Mouse (Mus musculus): ENCODE measurements around the gene Tfcp2. TPM values are rescaled to one million over a fixed set of nuclear protein-coding genes. Genes with fewer than 3 reads are reported as not detected.

The Tfcp2 gene
- total RNA-seq (2014; rRNA removed) = 4.0 and 5.9 TPM in 2 replicates
- 3.9 and 5.8 TPM in 2 replicates for polyA plus RNA-seq (2012; rRNA removed)

GRCm38 (mm10) chr15:100551326-100552307 lies at the start of gene Tfcp2:
TSS of gene Tfcp2 (minus strand) at chr15:100552008.
- under 1% methylated on average over 84 of the region's 84 CpGs for WGBS

GRCm38 (mm10) chr15:100600696-100601272 lies 49.0 kb upstream of the Tfcp2 start:
- H3K27me3 ChIP-seq (ENCODE audit: control insufficient read depth, insufficient read depth, low read length) = no peaks in the 10 kb centered on the region
- no peak overlapping the region for H3K4me3 ChIP-seq (ENCODE audit: insufficient read depth, low read depth, low read length)
- H3K79me2 ChIP-seq (ENCODE audit: control insufficient read depth, insufficient read depth, low read length) = no peaks in the 10 kb centered on the region
- H3K4me1 ChIP-seq (ENCODE audit: control insufficient read depth, insufficient read depth, low read length) = peaks cover 6% of the 10 kb centered on the region
- H3K36me3 ChIP-seq (ENCODE audit: control insufficient read depth, insufficient read depth, low read length) = no peaks in the 10 kb centered on the region
- 52% methylated on average over 21 of the region's 21 CpGs for WGBS
- no peak for DNase-seq (ENCODE audit: extremely low read depth, low read depth, low spot score)
- no peak overlapping the region for H3K27ac ChIP-seq (replicated peaks; ENCODE audit: insufficient read depth, low read depth, low read length)
- TF ChIP-seq POLR2A (IDR thresholded peaks at IDR 0.05; ENCODE audit: extremely low read depth, insufficient read depth, low read length) (no peak), CTCF (IDR thresholded peaks at IDR 0.05; ENCODE audit: low read depth, low read length) (no peak)
- H3K9ac ChIP-seq (ENCODE audit: low read depth, low read length) = no peak overlapping the region

More at GRCm38 (mm10) chr15:100551326-100552307, at the start of gene Tfcp2:
- Histone ChIP-seq H3K36me3 (ENCODE audit: control insufficient read depth, insufficient read depth, low read length) (no peaks in the 10 kb centered on the region), H3K9ac (ENCODE audit: low read depth, low read length) (peak within 1 kb of the TSS; percentile 79), H3K27me3 (ENCODE audit: control insufficient read depth, insufficient read depth, low read length) (no peaks in the 10 kb centered on the region), H3K27ac (replicated peaks; ENCODE audit: insufficient read depth, low read depth, low read length) (peak within 1 kb of the TSS; percentile 74), H3K79me2 (ENCODE audit: control insufficient read depth, insufficient read depth, low read length) (no peaks in the 10 kb centered on the region), H3K4me1 (ENCODE audit: control insufficient read depth, insufficient read depth, low read length) (peaks cover 5% of the 10 kb centered on the region), H3K4me3 (ENCODE audit: insufficient read depth, low read depth, low read length) (peak within 1 kb of the TSS; percentile 77)
- DNase-seq (ENCODE audit: extremely low read depth, low read depth, low spot score) = peak; percentile 95
- TF ChIP-seq POLR2A (IDR thresholded peaks at IDR 0.05; ENCODE audit: extremely low read depth, insufficient read depth, low read length) = peak; percentile 86
- TF ChIP-seq CTCF (IDR thresholded peaks at IDR 0.05; ENCODE audit: low read depth, low read length) = no peak

DNA sequence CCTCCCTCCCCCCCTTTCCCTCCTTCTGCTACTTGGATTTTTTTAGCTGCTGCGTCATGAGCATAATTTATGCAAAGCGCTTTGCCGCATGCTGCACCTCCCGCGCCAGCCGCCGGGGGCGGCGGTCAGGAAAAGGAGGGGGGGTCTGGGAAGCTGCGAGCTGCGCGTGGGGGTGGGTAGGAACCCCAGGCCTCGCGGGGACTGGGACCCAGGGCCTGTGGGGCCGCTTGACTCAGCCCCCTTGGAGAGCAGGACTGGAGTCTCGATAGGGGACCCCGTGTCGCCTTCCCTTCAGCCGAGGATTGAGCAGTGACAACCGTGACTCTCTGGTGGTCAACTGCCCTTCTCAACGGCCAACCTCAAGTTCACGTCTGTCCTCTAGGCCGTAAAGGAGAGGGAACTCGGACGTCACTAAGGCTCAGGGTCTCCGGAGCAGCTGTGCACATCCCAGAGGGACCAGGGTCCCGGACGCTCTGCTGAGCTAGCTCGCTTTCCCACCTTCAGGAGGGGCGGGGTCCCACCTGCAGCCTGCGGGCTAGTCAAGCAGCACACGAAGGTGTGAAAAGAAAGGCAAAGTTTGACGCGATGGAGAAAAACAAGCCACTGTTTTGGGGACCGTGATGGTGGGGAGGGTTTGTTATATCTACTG lies 48.4 kb upstream of the Tfcp2 start:
- Histone ChIP-seq H3K4me1 (ENCODE audit: control insufficient read depth, insufficient read depth, low read length) (peaks cover 6% of the 10 kb centered on the region), H3K27ac (replicated peaks; ENCODE audit: insufficient read depth, low read depth, low read length) (no peak overlapping the region), H3K4me3 (ENCODE audit: insufficient read depth, low read depth, low read length) (peak overlapping the region; percentile 87), H3K27me3 (ENCODE audit: control insufficient read depth, insufficient read depth, low read length) (no peaks in the 10 kb centered on the region), H3K36me3 (ENCODE audit: control insufficient read depth, insufficient read depth, low read length) (no peaks in the 10 kb centered on the region), H3K9ac (ENCODE audit: low read depth, low read length) (peak overlapping the region; percentile 94), H3K79me2 (ENCODE audit: control insufficient read depth, insufficient read depth, low read length) (no peaks in the 10 kb centered on the region)
- peak; percentile 67 for TF ChIP-seq CTCF (IDR thresholded peaks at IDR 0.05; ENCODE audit: low read depth, low read length)
- no peak for TF ChIP-seq POLR2A (IDR thresholded peaks at IDR 0.05; ENCODE audit: extremely low read depth, insufficient read depth, low read length)
- 6% methylated on average over 35 of the region's 35 CpGs for WGBS
- DNase-seq (ENCODE audit: extremely low read depth, low read depth, low spot score) = peak; percentile 44

GRCm38 (mm10) chr15:100599276-100600046 lies 47.7 kb upstream of the Tfcp2 start, which contains the start of gene Pou6f1:
TSS of gene Pou6f1 (minus strand) at chr15:100599984.
- Histone ChIP-seq H3K9ac (ENCODE audit: low read depth, low read length) (peak within 1 kb of the TSS; percentile 94), H3K4me1 (ENCODE audit: control insufficient read depth, insufficient read depth, low read length) (peaks cover 6% of the 10 kb centered on the region), H3K79me2 (ENCODE audit: control insufficient read depth, insufficient read depth, low read length) (no peaks in the 10 kb centered on the region), H3K27me3 (ENCODE audit: control insufficient read depth, insufficient read depth, low read length) (no peaks in the 10 kb centered on the region), H3K4me3 (ENCODE audit: insufficient read depth, low read depth, low read length) (peak within 1 kb of the TSS; percentile 87), H3K27ac (replicated peaks; ENCODE audit: insufficient read depth, low read depth, low read length) (peak within 1 kb of the TSS; percentile 25; the same call in 1 of the 2 replicates), H3K36me3 (ENCODE audit: control insufficient read depth, insufficient read depth, low read length) (no peaks in the 10 kb centered on the region)
- 1% methylated on average over 67 of the region's 76 CpGs for WGBS
- TF ChIP-seq CTCF (IDR thresholded peaks at IDR 0.05; ENCODE audit: low read depth, low read length) (no peak), POLR2A (IDR thresholded peaks at IDR 0.05; ENCODE audit: extremely low read depth, insufficient read depth, low read length) (no peak)
- no peak for DNase-seq (ENCODE audit: extremely low read depth, low read depth, low spot score)

- DNase-seq (ENCODE audit: extremely low read depth, low read depth, low spot score) = peak; percentile 34
- Histone ChIP-seq H3K79me2 (ENCODE audit: control insufficient read depth, insufficient read depth, low read length) (no peaks in the 10 kb centered on the region), H3K27me3 (ENCODE audit: control insufficient read depth, insufficient read depth, low read length) (no peaks in the 10 kb centered on the region), H3K9ac (ENCODE audit: low read depth, low read length) (peak overlapping the region; percentile 80), H3K4me3 (ENCODE audit: insufficient read depth, low read depth, low read length) (peak overlapping the region; percentile 87), H3K27ac (replicated peaks; ENCODE audit: insufficient read depth, low read depth, low read length) (no peak overlapping the region; the same call in 1 of the 2 replicates), H3K4me1 (ENCODE audit: control insufficient read depth, insufficient read depth, low read length) (peaks cover 4% of the 10 kb centered on the region; the same call in 1 of the 2 replicates), H3K36me3 (ENCODE audit: control insufficient read depth, insufficient read depth, low read length) (no peaks in the 10 kb centered on the region)
- no peak for TF ChIP-seq POLR2A (IDR thresholded peaks at IDR 0.05; ENCODE audit: extremely low read depth, insufficient read depth, low read length)
- no peak for TF ChIP-seq CTCF (IDR thresholded peaks at IDR 0.05; ENCODE audit: low read depth, low read length)
- WGBS = 2% methylated on average over 12 of the region's 12 CpGs
These were observed 47.1 kb upstream of the Tfcp2 start for GRCm38 (mm10) chr15:100598883-100599275.

Measured in liver, adult 2 months (tissue).